Mouse (Mus musculus) left cerebral cortex, adult 6 months (tissue): Measurements from ENCODE around the gene Fam102b. TPM values are rescaled to one million over a fixed set of nuclear protein-coding genes. Genes with fewer than 3 reads are reported as not detected.

ENCODE experiments used
- long read RNA-seq, 2 experiments: library from polyadenylated mRNA; unstranded; transcript quantifications; one replicate each; pipeline ENCODE4 v2.0.0; 2019 to 2020
- polyA plus RNA-seq: library from polyadenylated mRNA; unstranded; fragments of <200 nt; fragmentation: Nextera tagmentation; gene quantifications from 2 replicates; pipeline ENCODE4 v1.2.3, GENCODE M21; 2021

Fam102b gene
- polyA plus RNA-seq, result 3.6 and 4.9 TPM in 2 replicates
- long read RNA-seq, experiment 1, full-length matches to known transcripts, result 8 of 38 reads
- long read RNA-seq, experiment 1, partial matches to known transcripts, result 10 of 38 reads
- long read RNA-seq, experiment 1, other reads (novel, unspliced or antisense), result 20 of 38 reads
- long read RNA-seq, experiment 2, full-length matches to known transcripts, result 1 of 16 reads
- long read RNA-seq, experiment 2, partial matches to known transcripts, result 2 of 16 reads
- long read RNA-seq, experiment 2, other reads (novel, unspliced or antisense), result 13 of 16 reads

GRCm38 (mm10) chr3:109027515-109027987 lies at the start of gene Fam102b:
Gene Fam102b, minus strand, starts transcription at chr3:109027607.

GRCm38 (mm10) chr3:108940001-108940633 lies 87.3 kb downstream of the Fam102b start, which contains the start of gene Gm9857:
Gene Gm9857, minus strand, starts transcription at chr3:108940445.

GRCm38 (mm10) chr3:108939573-108939972 lies 87.8 kb downstream of the Fam102b start, which contains the start of gene Henmt1:
Gene Henmt1, plus strand, starts transcription at chr3:108939873.

Other genes with a start within 250 kb of the Fam102b start
- 15.1 and 21.3 TPM in 2 replicates for gene Stxbp3, start 187.1 kb downstream of the Fam102b start, polyA plus RNA-seq
- gene Fndc7, start 137.6 kb downstream of the Fam102b start, polyA plus RNA-seq, result 0.06 and 0.10 TPM in 2 replicates
- 13.3 and 13.8 TPM in 2 replicates for gene Prpf38b, start 115.9 kb downstream of the Fam102b start, polyA plus RNA-seq
- 1.3 and 1.8 TPM in 2 replicates for gene Henmt1, start 87.7 kb downstream of the Fam102b start, polyA plus RNA-seq
- gene Gm9857, start 87.2 kb downstream of the Fam102b start, polyA plus RNA-seq, result not detected in 2 replicates
- not detected in 2 replicates for gene Slc25a54, start 52.9 kb upstream of the Fam102b start, polyA plus RNA-seq
- gene Slc25a24, start 95.5 kb upstream of the Fam102b start, polyA plus RNA-seq, result 0.91 and 1.3 TPM in 2 replicates